Mouse (Mus musculus): ENCODE results near the gene Eif3m.

GRCm38 (mm10) chr2:104996201-104996600, 20.7 kb downstream of the Eif3m start:
- TF ChIP-seq FLI1 (IDR thresholded peaks at IDR 0.05; ENCODE audit: low read length), result no peak
- TF ChIP-seq GATA1 (IDR thresholded peaks at IDR 0.05; ENCODE audit: borderline replicate concordance, low read length), result no peak

All from megakaryocyte, embryonic 14.5 days (primary cell).